Mouse (Mus musculus): ENCODE measurements around the gene Gm13124.

DNA sequence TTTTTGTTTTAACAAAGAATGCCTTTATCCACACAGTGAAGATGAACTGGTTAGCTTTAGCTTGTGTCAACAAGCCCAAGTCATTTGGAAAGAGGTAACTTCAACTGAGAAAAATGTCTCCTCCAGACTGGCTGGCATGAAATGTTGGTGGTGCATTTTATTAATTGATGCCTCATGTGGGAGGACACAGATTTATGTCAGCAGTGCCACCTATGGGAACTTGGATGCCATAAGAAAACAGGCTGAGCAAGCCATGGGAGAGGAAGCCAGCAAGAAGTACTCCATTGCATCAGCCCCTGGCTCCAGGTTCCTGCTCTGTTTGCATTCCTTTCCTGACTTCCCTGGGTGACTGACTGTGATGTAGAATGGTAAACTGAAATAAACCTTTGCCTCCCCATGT lies 27.9 kb upstream of the Gm13124 start:
- no peak for TF ChIP-seq POLR2A (IDR thresholded peaks at IDR 0.05; ENCODE audit: low read depth, low read length)
- no peak for TF ChIP-seq CTCF (IDR thresholded peaks at IDR 0.05; ENCODE audit: extremely low read depth, insufficient read length, insufficient replicate concordance, low read depth, low read length)
